Mouse (Mus musculus): ENCODE measurements at regions not wholly inside any gene's neighbourhood (a gene's known extent, or its start where the extent isn't known, plus 50 kb on each side); places are given as distances from the start of the nearest gene placed in this dataset.

DNA sequence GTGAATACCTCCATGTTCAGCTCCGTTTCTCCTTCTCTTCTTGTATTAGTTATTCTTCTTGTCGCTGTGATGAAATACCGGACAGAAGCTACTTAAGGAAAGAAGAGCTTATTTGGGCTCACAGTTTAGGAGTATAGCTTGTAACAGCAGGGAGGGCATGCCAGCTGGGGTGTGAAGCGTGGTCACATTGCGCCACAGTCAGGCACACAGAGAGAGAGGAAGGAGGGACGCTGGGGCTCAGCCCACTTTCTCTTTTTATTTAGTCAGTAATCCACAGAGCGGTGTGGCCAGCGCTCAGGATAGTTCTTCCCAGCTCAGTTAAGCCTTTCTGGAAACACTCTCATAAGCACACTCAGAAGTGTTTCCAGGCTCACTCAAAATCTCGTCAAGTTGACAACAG lies 95.8 kb upstream of the Twist2 start:
- Histone ChIP-seq H3K36me3 (replicated peaks; ENCODE audit: control insufficient read depth, insufficient read depth, low read depth, low read length) (no peaks in the 10 kb centered on the region), H3K4me2 (ENCODE audit: low read depth, low read length) (no peak overlapping the region), H3K9ac (replicated peaks; ENCODE audit: low read length) (no peak overlapping the region), H3K27ac (replicated peaks; ENCODE audit: low read depth, low read length) (no peak overlapping the region), H3K9me3 (replicated peaks; ENCODE audit: control insufficient read depth, low read length) (no peaks in the 10 kb centered on the region), H3K4me1 (ENCODE audit: control insufficient read depth, insufficient read depth, low read length) (no peaks in the 10 kb centered on the region), H3K4me3 (ENCODE audit: low read depth, low read length) (no peak overlapping the region), H3K27me3 (ENCODE audit: control insufficient read depth, insufficient read depth, low read length) (no peaks in the 10 kb centered on the region)
- 87% methylated on average over 9 of the region's 9 CpGs for WGBS
- DNase-seq (ENCODE audit: low spot score) = no peak
- ATAC-seq (replicated peaks; ENCODE audit: insufficient number of reproducible peaks, low FRiP score, low TSS enrichment, low read depth) = no peak

DNA sequence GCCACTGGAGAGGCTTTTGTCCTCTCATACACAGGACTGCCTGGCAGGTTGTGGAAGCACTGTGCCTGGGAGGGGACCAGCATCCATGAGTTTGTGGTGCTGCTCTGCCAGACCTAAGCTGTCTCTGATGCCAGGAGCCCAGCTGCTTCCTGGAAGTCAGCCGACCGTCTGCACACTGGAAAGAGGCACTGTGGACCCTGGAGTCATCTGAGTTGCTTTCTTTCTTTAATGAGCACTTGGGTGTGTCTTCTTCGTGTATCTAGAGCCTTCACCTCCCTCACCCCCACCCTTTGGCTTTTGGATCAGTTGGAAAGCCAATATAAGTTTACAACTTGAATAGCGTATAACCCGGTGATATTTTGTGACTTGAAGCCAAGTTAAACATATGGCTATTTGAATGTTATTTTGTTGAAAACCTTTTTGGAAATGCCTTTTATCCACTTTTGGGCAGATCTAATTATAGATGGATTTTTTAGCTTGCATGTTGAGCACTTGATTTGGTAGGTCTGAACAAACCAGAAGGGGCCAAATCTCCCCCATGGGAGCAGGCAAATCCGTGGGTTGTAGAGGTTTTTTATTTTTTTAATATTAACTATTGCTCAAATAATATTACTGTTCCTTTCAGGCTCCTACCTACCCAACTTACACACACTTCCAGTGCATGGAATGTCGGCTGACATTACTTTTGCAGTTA lies 92.6 kb upstream of the Twist2 start:
- WGBS = 76% methylated on average over 7 of the region's 7 CpGs
- no peak for ATAC-seq (replicated peaks; ENCODE audit: insufficient number of reproducible peaks, low FRiP score, low TSS enrichment, low read depth)
- no peak overlapping the region for H3K4me3 ChIP-seq (ENCODE audit: low read depth, low read length)
- H3K9ac ChIP-seq (replicated peaks; ENCODE audit: low read length) = no peak overlapping the region
- H3K27ac ChIP-seq (replicated peaks; ENCODE audit: low read depth, low read length) = no peak overlapping the region
- H3K4me2 ChIP-seq (ENCODE audit: low read depth, low read length) = no peak overlapping the region
- H3K27me3 ChIP-seq (ENCODE audit: control insufficient read depth, insufficient read depth, low read length) = no peaks in the 10 kb centered on the region
- DNase-seq (ENCODE audit: low spot score) = no peak
- H3K36me3 ChIP-seq (replicated peaks; ENCODE audit: control insufficient read depth, insufficient read depth, low read depth, low read length) = no peaks in the 10 kb centered on the region
- H3K4me1 ChIP-seq (ENCODE audit: control insufficient read depth, insufficient read depth, low read length) = no peaks in the 10 kb centered on the region
- H3K9me3 ChIP-seq (replicated peaks; ENCODE audit: control insufficient read depth, low read length) = no peaks in the 10 kb centered on the region

GRCm38 (mm10) chr1:91709244-91709600 lies 92.0 kb upstream of the Twist2 start:
- no peaks in the 10 kb centered on the region for H3K27me3 ChIP-seq (ENCODE audit: control insufficient read depth, insufficient read depth, low read length)
- H3K4me2 ChIP-seq (ENCODE audit: low read depth, low read length) = no peak overlapping the region
- H3K27ac ChIP-seq (replicated peaks; ENCODE audit: low read depth, low read length) = no peak overlapping the region
- 97% methylated on average over 1 of the region's 1 CpGs for WGBS
- no peak overlapping the region for H3K4me3 ChIP-seq (ENCODE audit: low read depth, low read length)
- H3K4me1 ChIP-seq (ENCODE audit: control insufficient read depth, insufficient read depth, low read length) = no peaks in the 10 kb centered on the region
- ATAC-seq (replicated peaks; ENCODE audit: insufficient number of reproducible peaks, low FRiP score, low TSS enrichment, low read depth) = no peak
- H3K36me3 ChIP-seq (replicated peaks; ENCODE audit: control insufficient read depth, insufficient read depth, low read depth, low read length) = no peaks in the 10 kb centered on the region
- H3K9me3 ChIP-seq (replicated peaks; ENCODE audit: control insufficient read depth, low read length) = no peaks in the 10 kb centered on the region
- DNase-seq (ENCODE audit: low spot score) = no peak
- H3K9ac ChIP-seq (replicated peaks; ENCODE audit: low read length) = no peak overlapping the region

DNA sequence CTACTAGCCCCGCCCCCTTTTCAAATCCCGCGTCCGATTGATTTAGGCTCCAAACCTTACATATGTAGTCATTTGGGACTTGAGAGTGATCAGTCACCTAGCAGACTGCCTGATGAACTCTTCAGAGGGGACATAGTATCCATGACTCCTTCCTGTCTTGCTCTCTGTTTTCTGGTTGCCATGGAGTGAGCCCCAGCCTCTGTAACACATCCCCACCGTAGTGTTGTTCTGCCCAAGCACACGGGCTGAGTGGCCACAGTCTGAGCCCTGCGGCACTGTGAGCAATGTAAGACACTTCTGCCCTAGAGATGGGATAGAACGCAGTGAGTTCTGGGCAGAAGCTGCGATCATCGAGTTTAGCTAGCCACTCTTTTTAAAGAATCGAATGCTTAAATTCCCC lies 88.1 kb upstream of the Twist2 start:
- H3K27ac ChIP-seq (replicated peaks; ENCODE audit: low read depth, low read length) = no peak overlapping the region
- H3K4me2 ChIP-seq (ENCODE audit: low read depth, low read length) = no peak overlapping the region
- H3K27me3 ChIP-seq (ENCODE audit: control insufficient read depth, insufficient read depth, low read length) = no peaks in the 10 kb centered on the region
- DNase-seq (ENCODE audit: low spot score) (no peak), ATAC-seq (replicated peaks; ENCODE audit: insufficient number of reproducible peaks, low FRiP score, low TSS enrichment, low read depth) (no peak)
- H3K9me3 ChIP-seq (replicated peaks; ENCODE audit: control insufficient read depth, low read length) = no peaks in the 10 kb centered on the region
- WGBS = 87% methylated on average over 11 of the region's 11 CpGs
- H3K36me3 ChIP-seq (replicated peaks; ENCODE audit: control insufficient read depth, insufficient read depth, low read depth, low read length) = no peaks in the 10 kb centered on the region
- no peak overlapping the region for H3K9ac ChIP-seq (replicated peaks; ENCODE audit: low read length)
- no peak overlapping the region for H3K4me3 ChIP-seq (ENCODE audit: low read depth, low read length)
- H3K4me1 ChIP-seq (ENCODE audit: control insufficient read depth, insufficient read depth, low read length) = no peaks in the 10 kb centered on the region

DNA sequence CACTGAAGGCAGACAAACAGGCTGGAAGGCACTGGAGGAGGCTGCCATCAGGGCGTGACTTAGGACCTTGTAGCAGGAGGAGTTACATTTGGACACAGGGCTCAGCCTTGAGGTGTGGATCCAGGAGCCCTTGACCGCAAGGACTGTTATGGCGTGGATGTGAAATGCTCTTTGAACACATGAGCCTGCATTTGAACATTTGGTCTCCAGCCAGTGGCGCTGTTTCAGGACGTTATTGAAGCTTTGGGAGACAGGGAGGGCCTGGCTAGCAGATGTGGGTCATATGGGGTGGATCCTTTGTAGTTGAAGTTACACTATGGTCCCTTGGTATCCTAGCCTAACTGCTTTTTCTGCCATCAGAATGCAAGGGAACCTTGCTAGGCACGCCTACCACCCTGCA lies 87.0 kb upstream of the Twist2 start:
- Histone ChIP-seq H3K36me3 (replicated peaks; ENCODE audit: control insufficient read depth, insufficient read depth, low read depth, low read length) (no peaks in the 10 kb centered on the region), H3K9me3 (replicated peaks; ENCODE audit: control insufficient read depth, low read length) (no peaks in the 10 kb centered on the region), H3K4me1 (ENCODE audit: control insufficient read depth, insufficient read depth, low read length) (no peaks in the 10 kb centered on the region), H3K4me3 (ENCODE audit: low read depth, low read length) (no peak overlapping the region), H3K4me2 (ENCODE audit: low read depth, low read length) (no peak overlapping the region), H3K27ac (replicated peaks; ENCODE audit: low read depth, low read length) (no peak overlapping the region), H3K9ac (replicated peaks; ENCODE audit: low read length) (no peak overlapping the region), H3K27me3 (ENCODE audit: control insufficient read depth, insufficient read depth, low read length) (no peaks in the 10 kb centered on the region)
- ATAC-seq (replicated peaks; ENCODE audit: insufficient number of reproducible peaks, low FRiP score, low TSS enrichment, low read depth) (no peak), DNase-seq (ENCODE audit: low spot score) (no peak)
- WGBS = 80% methylated on average over 6 of the region's 6 CpGs

- WGBS = 90% methylated on average over 7 of the region's 7 CpGs
- ATAC-seq (replicated peaks; ENCODE audit: insufficient number of reproducible peaks, low FRiP score, low TSS enrichment, low read depth) = no peak
Observed at GRCm38 (mm10) chr1:91715341-91715740, 85.9 kb upstream of the Twist2 start.

GRCm38 (mm10) chr1:91715791-91716190 lies 85.5 kb upstream of the Twist2 start:
- Histone ChIP-seq H3K9ac (replicated peaks; ENCODE audit: low read length) (no peak overlapping the region), H3K4me2 (ENCODE audit: low read depth, low read length) (no peak overlapping the region), H3K4me1 (ENCODE audit: control insufficient read depth, insufficient read depth, low read length) (no peaks in the 10 kb centered on the region), H3K27ac (replicated peaks; ENCODE audit: low read depth, low read length) (no peak overlapping the region), H3K36me3 (replicated peaks; ENCODE audit: control insufficient read depth, insufficient read depth, low read depth, low read length) (no peaks in the 10 kb centered on the region), H3K4me3 (ENCODE audit: low read depth, low read length) (no peak overlapping the region), H3K9me3 (replicated peaks; ENCODE audit: control insufficient read depth, low read length) (no peaks in the 10 kb centered on the region), H3K27me3 (ENCODE audit: control insufficient read depth, insufficient read depth, low read length) (no peaks in the 10 kb centered on the region)
- 89% methylated on average over 2 of the region's 2 CpGs for WGBS
- no peak for ATAC-seq (replicated peaks; ENCODE audit: insufficient number of reproducible peaks, low FRiP score, low TSS enrichment, low read depth)
- no peak for DNase-seq (ENCODE audit: low spot score)

More at GRCm38 (mm10) chr1:91715341-91715740, 85.9 kb upstream of the Twist2 start:
- no peaks in the 10 kb centered on the region for H3K27me3 ChIP-seq (ENCODE audit: control insufficient read depth, insufficient read depth, low read length)
- H3K4me1 ChIP-seq (ENCODE audit: control insufficient read depth, insufficient read depth, low read length) = no peaks in the 10 kb centered on the region
- no peak overlapping the region for H3K4me3 ChIP-seq (ENCODE audit: low read depth, low read length)
- H3K4me2 ChIP-seq (ENCODE audit: low read depth, low read length) = no peak overlapping the region
- H3K36me3 ChIP-seq (replicated peaks; ENCODE audit: control insufficient read depth, insufficient read depth, low read depth, low read length) = no peaks in the 10 kb centered on the region
- no peak overlapping the region for H3K27ac ChIP-seq (replicated peaks; ENCODE audit: low read depth, low read length)
- H3K9me3 ChIP-seq (replicated peaks; ENCODE audit: control insufficient read depth, low read length) = no peaks in the 10 kb centered on the region
- no peak overlapping the region for H3K9ac ChIP-seq (replicated peaks; ENCODE audit: low read length)
- no peak for DNase-seq (ENCODE audit: low spot score)

DNA sequence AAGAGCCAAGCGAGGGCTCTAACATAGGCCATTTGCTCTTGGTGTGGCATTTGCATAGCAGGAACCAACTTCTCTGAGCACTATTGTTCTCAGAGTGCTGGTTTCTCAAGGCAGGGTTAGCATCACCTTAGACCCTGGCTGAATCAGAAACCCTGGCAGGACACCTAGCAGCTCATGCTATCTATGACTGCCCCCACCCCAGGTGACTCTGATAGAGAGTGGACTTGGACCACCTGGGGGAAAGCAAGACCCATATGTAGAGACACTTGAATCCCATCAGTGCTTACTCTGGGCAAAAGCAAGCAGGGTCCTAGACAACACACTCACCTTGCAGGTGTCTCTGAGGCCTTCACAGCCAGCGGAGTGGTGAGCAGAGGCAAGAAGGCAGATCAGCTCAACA lies 84.4 kb upstream of the Twist2 start:
- no peaks in the 10 kb centered on the region for H3K9me3 ChIP-seq (replicated peaks; ENCODE audit: control insufficient read depth, low read length)
- H3K4me3 ChIP-seq (ENCODE audit: low read depth, low read length) = no peak overlapping the region
- H3K36me3 ChIP-seq (replicated peaks; ENCODE audit: control insufficient read depth, insufficient read depth, low read depth, low read length) = no peaks in the 10 kb centered on the region
- H3K4me1 ChIP-seq (ENCODE audit: control insufficient read depth, insufficient read depth, low read length) = no peaks in the 10 kb centered on the region
- WGBS = 94% methylated on average over 2 of the region's 2 CpGs
- no peaks in the 10 kb centered on the region for H3K27me3 ChIP-seq (ENCODE audit: control insufficient read depth, insufficient read depth, low read length)
- no peak for DNase-seq (ENCODE audit: low spot score)
- H3K4me2 ChIP-seq (ENCODE audit: low read depth, low read length) = no peak overlapping the region
- no peak for ATAC-seq (replicated peaks; ENCODE audit: insufficient number of reproducible peaks, low FRiP score, low TSS enrichment, low read depth)
- no peak overlapping the region for H3K9ac ChIP-seq (replicated peaks; ENCODE audit: low read length)
- no peak overlapping the region for H3K27ac ChIP-seq (replicated peaks; ENCODE audit: low read depth, low read length)
